Mouse (Mus musculus) lung, postnatal 0 days (tissue): Measurements from ENCODE around the gene Vmn2r84.
"Not testable (repeated sequence)": the region's sequence is repeated elsewhere in the genome, so short reads cannot be mapped to it uniquely, and the experiment has no call there.

ENCODE experiments used
- CTCF ChIP-seq: IDR thresholded peaks from 2 replicates; pipeline ENCODE4 v1.5.1; 2016; ENCODE audit warnings: antibody characterized with exemption, mild to moderate bottlenecking
- EP300 ChIP-seq: IDR thresholded peaks from 2 replicates; pipeline ENCODE4 v1.6.1; 2016; ENCODE audit warnings: antibody characterized with exemption, mild to moderate bottlenecking, control low read depth

GRCm38 (mm10) chr10:130416352-130416751 lies 22.2 kb upstream of the Vmn2r84 start:
- TF ChIP-seq CTCF, EP300: not testable (repeated sequence)
